ENCODE assay signal across 15 mouse cellular contexts in the genomic region with DNA sequence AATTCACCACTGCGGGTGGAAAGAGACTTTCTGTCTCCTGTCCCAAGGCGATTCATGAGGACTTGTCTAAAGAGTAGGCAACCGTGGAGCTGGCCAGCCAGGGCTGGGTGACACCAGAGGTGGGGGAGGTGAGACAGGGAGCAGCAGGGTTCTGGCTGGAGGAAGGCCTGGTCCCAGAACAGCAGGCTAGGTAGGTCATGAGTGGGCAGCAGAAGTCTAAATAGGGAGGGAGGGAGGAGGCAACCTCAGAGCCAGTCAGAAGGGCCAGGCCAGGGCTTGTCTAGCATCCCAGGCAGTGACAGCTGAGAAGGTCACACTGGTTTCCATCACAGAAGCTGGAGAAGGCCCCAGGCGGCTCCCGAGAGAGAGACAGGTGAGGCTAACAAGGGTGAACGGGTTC. TPM values are rescaled to one million over a fixed set of nuclear protein-coding genes. Genes with fewer than 3 reads are reported as not detected.
DNase-seq lines count a peak whose midpoint lies in the region; ATAC-seq lines count a peak whose summit lies in the region.
"Had no signal": no experiment of that assay in that cellular context is flagged by ENCODE, and none has a peak within 500 bp of the region (broad histone marks: within the 10 kb centered on the region; RNA-seq: fewer than 3 reads in every experiment).

No protein-coding gene starts in this region.

- DNase-seq in kidney, postnatal 25 days: no peak
- peak; percentile 60 for DNase-seq in cerebellum, adult 8-10 months
- DNase-seq in gastrocnemius, postnatal 36 days: peak; percentile 55 to 56
- DNase-seq in skeletal muscle tissue, adult 2 months (ENCODE audit: low read depth, low spot score): peak; percentile 93
- DNase-seq in spleen, postnatal 14 days (ENCODE audit: low spot score in 2 of 2): no peak
- no peak for DNase-seq in right cerebral cortex, adult 18-20 months
- DNase-seq: heart, postnatal 36 days; kidney, adult 8-10 months; layer of hippocampus, adult 9-11 months; liver, postnatal 0 days had no signal

- H3K9ac ChIP-seq in kidney, embryonic 16.5 days (replicated peaks; ENCODE audit: low read length): 0 out of 2 replicates have a peak overlapping the region, but pooled peaks have one; percentile 9
- H3K9ac ChIP-seq: limb, embryonic 12.5 days; liver, postnatal 0 days; neural tube, embryonic 12.5 days had no signal

- WGBS in kidney, embryonic 16.5 days: 41% methylated on average over 6 of the region's 6 CpGs

- 0 out of 2 replicates have a peak overlapping the region, but pooled peaks have one; percentile 14 for H3K27ac ChIP-seq in kidney, embryonic 16.5 days (ENCODE audit: low read length)
- H3K27ac ChIP-seq: limb, embryonic 12.5 days; neural tube, embryonic 12.5 days had no signal

- H3K27me3 ChIP-seq in kidney, embryonic 16.5 days (ENCODE audit: insufficient read depth, low read length): no peaks in the 10 kb centered on the region
- H3K27me3 ChIP-seq: neural tube, embryonic 12.5 days had no signal

- H3K4me2 ChIP-seq in kidney, embryonic 16.5 days (replicated peaks; ENCODE audit: low read depth, low read length): no peak overlapping the region
- H3K4me2 ChIP-seq: limb, embryonic 12.5 days; neural tube, embryonic 12.5 days had no signal

- intact Hi-C loops in gastrocnemius, postnatal 36 days (cut with DNase I): loop anchor here (2.0 to 5.0 kb wide), 2 partner anchors 54 to 76 kb away; no protein-coding TSS in a partner anchor

- H3K36me3 ChIP-seq in kidney, embryonic 16.5 days (ENCODE audit: insufficient read depth, low read length): no peaks in the 10 kb centered on the region
- H3K36me3 ChIP-seq: limb, embryonic 12.5 days; neural tube, embryonic 12.5 days had no signal

- H3K9me3 ChIP-seq in kidney, embryonic 16.5 days (ENCODE audit: low read length): no peaks in the 10 kb centered on the region
- H3K9me3 ChIP-seq: limb, embryonic 12.5 days; megakaryocyte, embryonic 14.5 days; neural tube, embryonic 12.5 days had no signal

- peaks cover 8% of the 10 kb centered on the region for H3K4me1 ChIP-seq in kidney, embryonic 16.5 days (ENCODE audit: insufficient read depth, low read length)
- H3K4me1 ChIP-seq: megakaryocyte, embryonic 14.5 days had no signal

- H3K4me3 ChIP-seq in kidney, embryonic 16.5 days (ENCODE audit: low read length): no peak overlapping the region
- H3K4me3 ChIP-seq: limb, embryonic 12.5 days; megakaryocyte, embryonic 14.5 days; neural tube, embryonic 12.5 days had no signal

- no peak for ATAC-seq in kidney, embryonic 16.5 days (ENCODE audit: low FRiP score, low TSS enrichment)
- ATAC-seq: liver, postnatal 0 days had no signal

RNA-seq across cellular contexts. Expression of a gene that starts 59.0 kb away (rescaled TPM):
- polyA plus RNA-seq in kidney, embryonic 16.5 days (2015; fragmentation: Nextera tagmentation; extraction: Ambion mirVana): not detected in 2 replicates
- not detected for total RNA-seq in gastrocnemius, postnatal 36 days (2021)
- total RNA-seq: heart, postnatal 36 days had no signal
- polyA plus RNA-seq: gonadal fat pad, adult 2 months; limb, embryonic 12.5 days; liver, postnatal 0 days; neural tube, embryonic 12.5 days had no signal

Comparison
In these comparisons a context has a peak if more than half of its experiments do, and no peak if none do; other contexts are left out.
1. DNase-seq: peak in cerebellum, adult 8-10 months (single experiment), gastrocnemius, postnatal 36 days (2 of 2) and skeletal muscle tissue, adult 2 months (single experiment); none in kidney, postnatal 25 days (0 of 2), spleen, postnatal 14 days (0 of 2) and right cerebral cortex, adult 18-20 months (single experiment).